Mouse (Mus musculus) left cerebral cortex, postnatal 4 days (tissue): ENCODE results near the gene Il10. TPM values are rescaled to one million over a fixed set of nuclear protein-coding genes. Genes with fewer than 3 reads are reported as not detected.
"Not testable (repeated sequence)": the region's sequence is repeated elsewhere in the genome, so short reads cannot be mapped to it uniquely, and the experiment has no call there.

ENCODE experiments used
- DNase-seq: peaks from one replicate; pipeline ENCODE4 v3.0.0-alpha.2; 2022
- intact Hi-C: fragments of 180-260 bp; cut with DNase I; formaldehyde crosslinking; loops from one replicate; pipeline ENCODE4 v1.15.1; 2025
- total RNA-seq, 2 experiments: library from RNA; stranded (reverse); gene quantifications; 2 replicates each; pipeline ENCODE4 v1.2.3; 2021

Il10 gene
- total RNA-seq, 2 experiments from 2014 or later, result 0.26 TPM; not detected in 1

DNA sequence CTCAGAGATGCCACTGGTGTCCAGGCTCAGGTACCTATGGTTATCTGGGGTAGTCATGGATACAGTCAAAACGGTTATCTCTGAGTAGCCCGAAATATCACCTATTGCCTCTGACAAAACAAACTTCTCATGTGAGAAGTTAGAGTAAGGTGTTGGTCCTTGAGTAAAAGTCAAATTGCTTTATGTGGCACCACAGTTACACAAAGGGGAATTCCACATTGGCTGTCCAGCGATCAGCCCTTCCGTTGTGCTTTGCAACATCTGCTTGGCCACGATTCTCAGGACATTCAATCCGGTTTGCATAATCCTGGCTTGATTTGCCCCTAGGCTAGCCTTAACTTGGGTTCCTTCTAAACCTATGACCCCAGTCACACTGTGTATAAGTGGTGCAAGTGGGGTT lies 4.4 kb upstream of the Il10 start:
- intact Hi-C loops, result no loop called here
- no peak for DNase-seq

DNA sequence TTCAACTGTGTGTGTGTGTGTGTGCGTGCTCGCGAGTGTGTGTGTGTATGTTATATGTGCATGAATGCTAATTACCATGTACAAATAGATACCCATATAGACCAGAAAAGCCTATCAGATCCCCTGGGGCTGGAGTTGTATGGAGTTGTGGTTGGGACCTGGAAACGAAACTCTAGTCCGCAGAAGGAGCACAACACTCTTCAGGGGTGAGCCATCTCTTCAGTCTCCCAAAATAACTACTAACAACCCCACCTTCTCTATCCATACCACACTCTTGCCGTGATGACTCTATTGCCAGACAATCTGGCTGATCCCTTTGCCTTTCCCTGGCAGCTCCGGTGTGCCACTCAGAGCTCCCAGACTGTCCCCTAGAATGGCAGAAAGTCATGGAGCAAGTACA lies 3.8 kb upstream of the Il10 start:
- intact Hi-C loops, result no loop called here
- no peak for DNase-seq

DNA sequence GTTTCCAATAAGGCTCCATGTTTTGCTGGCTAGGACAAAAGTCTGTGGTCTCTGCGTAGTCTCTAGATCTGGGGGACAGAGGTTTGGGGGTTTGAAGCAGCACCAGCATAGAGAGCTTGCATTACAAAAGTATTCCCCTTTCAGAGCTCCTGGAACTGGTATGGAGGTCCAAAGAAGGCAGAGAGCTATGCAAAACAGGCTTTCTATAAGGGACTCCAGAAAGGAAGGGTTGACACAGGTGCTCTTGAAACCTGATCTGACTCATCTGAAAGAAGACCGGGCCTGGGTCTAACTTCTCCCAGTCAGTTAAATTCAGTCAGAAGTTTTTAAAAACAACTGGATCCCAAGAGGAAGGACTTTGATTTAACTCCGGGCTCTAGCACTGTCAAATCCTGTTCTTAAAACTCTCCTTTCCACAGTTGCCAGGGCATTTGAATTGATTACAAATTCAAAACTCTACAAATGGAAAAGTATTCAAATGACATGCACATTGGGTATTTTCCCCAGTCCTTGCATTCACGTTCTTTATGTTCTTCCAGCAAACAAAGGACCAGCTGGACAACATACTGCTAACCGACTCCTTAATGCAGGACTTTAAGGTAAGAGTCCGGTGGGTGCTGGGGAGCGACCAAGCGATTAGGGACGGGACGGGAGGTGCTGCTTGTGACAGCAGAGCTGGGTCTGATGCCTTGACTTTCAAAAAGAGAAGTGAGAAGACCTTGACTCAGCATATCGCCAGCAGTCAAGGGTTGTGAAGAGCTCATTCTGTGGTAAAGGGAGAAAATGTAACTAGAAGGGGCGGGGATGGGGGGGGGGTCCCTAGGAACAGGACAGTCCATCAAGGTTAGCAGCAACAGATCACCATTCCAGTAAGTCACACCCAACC lies 1.0 kb downstream of the Il10 start:
- intact Hi-C loops, result no loop called here
- no peak for DNase-seq

DNA sequence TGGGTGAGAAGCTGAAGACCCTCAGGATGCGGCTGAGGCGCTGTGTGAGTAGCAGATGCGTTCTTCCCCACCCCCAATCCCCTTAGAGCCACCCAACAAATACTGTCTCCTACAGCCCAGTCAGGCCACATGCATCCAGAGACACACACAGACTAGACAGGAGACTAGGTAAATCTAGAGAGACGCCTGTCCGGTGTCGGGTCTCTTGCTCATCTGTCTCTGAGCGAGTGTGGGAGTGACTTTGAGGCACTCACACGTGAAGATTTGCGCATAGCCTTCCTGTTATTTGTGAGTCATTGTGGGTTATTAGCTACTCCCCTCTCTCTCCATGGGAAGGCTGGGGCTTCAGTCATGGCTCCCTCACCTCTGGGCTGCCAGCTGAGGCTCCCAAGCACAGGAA lies 1.8 kb downstream of the Il10 start:
- DNase-seq, result no peak
- intact Hi-C loops, result no loop called here

DNA sequence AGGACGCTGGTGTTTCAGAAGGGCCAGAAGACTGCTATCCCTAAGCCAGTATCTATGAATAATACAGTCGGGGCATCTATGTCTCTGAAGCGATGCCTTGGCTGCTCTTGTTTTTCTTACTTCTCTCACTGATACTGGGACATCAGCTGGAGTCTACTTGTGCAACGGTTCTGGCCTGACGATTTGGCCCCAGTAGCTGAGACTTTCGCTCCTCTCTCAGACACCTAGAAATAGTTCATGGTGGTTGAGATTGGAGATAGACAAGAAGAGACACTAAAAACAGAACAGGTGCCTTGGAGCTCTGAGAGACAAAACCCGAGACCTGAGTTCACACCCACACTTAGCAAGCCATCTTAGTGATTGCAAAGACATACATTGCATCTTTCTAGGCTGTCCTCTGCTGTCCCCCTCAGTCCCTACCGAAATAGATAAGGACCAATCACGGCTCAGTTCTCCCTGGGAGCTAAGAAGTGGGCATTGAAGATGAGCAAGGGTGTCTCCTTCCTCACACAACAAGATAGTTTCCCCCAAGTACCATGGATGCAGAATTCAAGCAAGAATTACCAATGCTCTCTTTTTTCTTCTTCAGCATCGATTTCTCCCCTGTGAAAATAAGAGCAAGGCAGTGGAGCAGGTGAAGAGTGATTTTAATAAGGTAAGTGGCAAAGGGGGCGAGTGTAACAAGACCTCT lies 2.4 kb downstream of the Il10 start:
- DNase-seq, result no peak
- intact Hi-C loops, result no loop called here

DNA sequence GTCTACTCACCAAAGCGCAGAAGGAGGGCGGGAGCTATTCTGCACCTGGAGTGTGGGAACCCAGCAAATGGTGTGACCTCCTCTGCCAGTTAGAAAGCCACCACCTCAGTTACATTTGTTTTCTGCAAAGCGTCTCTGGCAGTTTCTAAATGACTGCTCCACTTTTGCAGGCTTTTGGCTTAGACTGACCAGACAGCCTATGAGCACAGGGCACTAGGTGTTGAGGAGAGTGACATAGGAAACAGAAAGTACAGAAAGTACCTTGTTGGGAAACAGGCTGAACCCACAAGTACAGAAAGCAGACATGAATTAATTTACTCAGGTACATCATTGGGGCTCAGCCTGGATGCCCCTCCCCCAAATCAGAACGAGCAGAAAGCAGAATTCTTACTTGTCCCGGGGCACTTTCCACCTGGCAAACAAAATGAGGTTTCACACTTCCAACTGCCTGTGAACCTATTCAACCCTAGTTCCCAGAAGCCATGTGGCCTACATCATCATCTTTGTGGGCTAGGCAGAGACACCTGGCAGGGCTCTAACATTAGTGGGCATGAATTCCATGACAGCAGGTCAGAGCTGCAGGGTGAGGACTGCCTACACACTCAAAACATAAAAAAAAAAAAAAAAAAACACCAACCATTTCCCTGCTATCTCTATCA lies 3.1 kb downstream of the Il10 start:
- intact Hi-C loops, result no loop called here
- DNase-seq, result no peak

DNA sequence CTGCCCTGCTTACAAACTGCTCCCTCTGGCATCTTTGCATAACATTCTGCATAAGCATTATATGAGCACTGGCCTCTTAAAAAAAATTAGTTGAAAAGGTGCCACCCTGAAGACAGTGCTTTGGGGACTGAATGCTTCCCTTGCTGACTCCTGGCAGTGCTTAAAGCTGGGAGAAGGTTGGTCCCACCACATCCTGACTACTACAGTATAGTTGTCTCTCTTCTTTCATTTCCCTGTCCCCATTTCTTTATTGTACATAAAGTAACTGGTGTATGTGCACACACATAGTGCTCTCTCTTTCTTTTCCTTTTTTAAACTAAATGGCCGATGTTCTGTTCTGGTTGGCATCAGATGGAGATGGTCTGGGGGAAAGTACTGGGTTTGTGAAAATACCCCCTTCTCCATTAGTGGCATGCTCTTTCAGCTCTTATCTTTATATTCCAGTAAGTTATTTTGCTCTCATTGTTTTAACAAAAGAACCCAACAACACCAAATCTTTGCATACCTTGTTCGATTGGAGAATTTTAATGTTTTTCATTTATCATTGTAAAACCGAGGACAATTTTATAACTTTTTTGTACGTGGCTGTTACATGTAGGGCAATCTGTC lies 3.7 kb downstream of the Il10 start:
- intact Hi-C loops, DNase-seq: not testable (repeated sequence)

DNA sequence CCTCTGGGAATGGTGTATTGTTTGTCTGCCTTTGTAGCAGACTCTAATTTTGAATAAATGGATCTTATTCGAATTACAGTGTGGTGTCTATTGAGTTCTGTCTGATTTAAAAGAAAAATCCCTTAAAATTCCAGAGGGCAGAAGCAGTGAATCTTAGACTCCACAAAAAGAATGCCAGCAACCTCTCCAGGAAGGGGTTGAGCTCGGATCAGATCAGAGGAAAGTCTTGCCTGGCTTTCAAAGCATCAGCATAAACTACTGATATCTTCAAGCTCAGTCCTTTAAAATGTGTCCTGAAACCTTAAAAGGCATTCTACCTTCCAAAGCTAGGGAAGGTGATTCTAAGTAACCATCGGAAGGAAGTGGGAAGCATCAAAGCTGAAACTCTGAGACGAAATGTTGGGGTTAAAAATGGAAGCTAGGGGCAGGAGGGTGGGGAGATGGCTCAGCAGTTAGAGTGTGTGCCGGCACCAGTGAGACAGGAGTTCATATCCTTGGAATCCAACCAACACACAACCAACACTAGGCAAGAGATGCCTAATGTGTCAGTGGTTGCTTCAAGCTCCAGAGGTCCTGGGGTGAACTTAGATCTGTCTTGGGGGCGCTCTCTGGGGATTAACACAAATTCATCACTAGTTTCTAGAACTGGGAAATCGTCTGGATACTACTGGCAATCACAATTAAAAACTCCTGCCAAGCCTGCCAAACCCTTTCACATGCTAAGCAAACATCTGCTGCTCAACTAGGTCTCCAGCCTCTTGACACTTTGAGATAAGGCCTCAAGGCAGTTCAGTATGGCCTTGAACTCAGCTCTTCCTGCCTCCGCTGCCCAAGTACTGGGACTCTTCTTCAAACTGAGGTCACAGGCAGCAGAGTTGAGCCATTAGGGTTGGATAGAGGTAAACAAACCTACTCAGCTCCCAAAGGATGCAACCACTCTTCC lies 5.5 kb downstream of the Il10 start:
- DNase-seq, result no peak
- intact Hi-C loops, result no loop called here

DNA sequence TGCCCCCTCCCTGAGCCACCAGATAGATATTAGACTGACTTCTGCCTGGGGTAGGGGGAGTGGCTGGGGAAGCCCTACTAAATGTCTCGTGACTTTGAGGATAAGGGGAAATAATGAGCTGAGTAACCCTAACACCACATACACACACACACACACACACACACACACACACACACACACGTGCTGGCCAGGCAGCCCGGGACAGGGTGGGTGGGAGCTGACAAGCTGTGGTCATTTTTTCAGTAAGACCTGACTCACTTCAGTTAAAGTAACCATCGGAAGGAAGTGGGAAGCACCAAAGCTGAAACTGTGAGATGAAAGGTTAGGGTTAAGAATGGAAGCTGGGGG lies 6.2 kb downstream of the Il10 start:
- intact Hi-C loops, result no loop called here
- no peak for DNase-seq

DNA sequence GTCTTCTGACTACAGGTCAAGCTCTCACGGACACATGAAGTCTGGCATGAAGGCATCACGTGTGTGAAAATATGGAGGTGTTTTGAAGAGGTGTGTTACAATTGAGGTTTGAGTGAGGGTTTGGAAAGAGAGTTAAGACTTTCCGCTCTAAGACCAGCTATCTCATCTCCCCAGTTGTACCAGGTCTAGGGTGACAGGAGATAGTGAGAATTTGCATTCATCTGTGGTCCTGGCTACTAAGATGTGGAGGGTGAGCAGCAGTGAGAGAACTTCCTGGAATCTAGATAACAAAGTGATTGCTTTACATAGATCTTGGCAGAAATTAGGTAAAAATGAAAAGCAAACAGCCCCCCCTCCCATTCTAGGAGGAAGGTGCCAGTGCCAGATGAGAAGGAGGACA lies 9.6 kb downstream of the Il10 start:
- intact Hi-C loops, result no loop called here
- DNase-seq, result no peak

DNA sequence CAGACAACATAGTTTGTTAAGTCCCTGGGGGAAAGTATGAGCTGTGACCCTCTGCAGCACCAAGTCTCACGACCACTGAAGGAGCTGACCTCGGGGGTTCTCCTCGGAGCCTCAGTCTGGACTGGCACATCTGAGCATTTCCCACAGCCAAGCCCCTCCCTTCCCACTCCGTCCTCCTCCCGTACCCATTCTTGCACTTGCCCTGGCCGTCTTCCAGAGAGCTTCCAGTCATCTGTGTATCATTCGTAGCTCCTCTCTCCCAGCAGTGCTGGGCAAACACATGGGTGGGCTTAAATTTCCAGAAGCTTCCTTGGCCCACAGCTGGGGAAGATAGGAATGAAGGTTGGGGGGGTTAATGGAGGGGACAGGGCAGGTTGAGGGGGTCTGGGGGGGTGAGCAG lies 10.6 kb downstream of the Il10 start:
- peak; percentile 62 for DNase-seq
- intact Hi-C loops, result no loop called here

DNA sequence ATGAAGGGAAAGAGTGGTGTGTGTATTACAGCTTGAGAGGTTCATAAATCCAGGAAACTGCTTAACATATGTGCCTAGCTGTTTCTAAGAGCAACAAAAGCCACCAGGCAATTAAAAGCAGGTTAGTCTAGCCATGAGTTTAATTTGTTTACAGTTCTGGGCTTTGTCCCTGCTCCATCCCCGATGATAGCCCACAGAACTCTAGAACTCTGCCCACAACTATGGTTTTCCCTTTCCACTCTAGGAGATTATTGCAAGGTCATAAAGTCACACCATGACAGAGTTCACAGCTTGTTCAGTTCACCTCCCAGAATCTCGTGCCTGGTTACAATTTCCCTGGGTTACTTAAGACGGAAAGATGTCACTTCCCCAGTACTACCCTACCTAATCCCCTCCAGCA lies 11.6 kb downstream of the Il10 start:
- intact Hi-C loops, result no loop called here
- no peak for DNase-seq

DNA sequence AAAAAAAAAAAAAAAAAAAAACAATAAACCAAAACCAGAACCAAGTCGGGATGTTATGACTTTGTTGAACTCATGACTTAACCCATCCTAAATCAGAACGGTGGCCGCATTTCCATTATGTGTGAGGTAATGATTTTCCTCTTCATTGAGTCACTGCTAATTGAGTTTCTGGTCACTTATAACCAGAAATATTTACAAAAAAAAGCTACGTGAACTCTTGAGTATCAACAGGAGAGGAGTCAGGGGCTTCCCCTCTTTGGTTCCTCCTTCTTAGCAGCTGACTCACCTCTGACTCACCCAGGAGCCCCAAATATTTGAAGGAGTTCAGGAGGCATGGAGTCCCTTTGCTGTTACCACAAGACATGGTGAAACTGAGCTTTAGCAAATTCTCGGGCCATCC lies 18.4 kb downstream of the Il10 start:
- no peak for DNase-seq
- intact Hi-C loops, result no loop called here

DNA sequence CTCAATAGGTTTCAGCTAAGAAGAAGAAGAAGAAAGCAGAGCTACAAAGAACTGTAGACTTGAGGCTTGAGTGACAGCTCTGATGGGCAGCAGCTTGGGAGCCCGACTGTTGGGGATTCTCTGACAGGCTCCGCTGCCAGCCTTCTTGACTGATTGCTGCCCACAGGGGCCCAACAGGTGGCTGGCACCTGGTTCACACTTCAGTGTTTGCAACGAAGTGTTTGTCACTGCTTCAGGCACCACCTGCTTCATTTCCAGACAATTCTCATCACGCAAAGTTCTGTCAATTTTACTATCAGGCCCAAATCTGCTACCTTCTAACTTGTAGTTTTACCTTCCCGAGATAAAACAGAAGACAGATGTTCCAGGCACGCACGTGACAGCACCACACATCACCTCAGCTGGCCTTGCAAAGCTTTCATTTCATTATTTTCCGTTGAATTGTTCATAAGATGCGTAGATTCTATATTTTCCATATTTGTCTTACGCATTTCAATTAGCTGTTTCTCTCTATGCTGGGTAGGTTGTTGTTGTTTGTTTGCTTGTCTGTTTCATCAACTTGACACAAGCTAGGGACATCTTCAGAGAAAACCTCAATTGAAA lies 18.9 kb downstream of the Il10 start:
- no peak for DNase-seq
- intact Hi-C loops, result no loop called here

DNA sequence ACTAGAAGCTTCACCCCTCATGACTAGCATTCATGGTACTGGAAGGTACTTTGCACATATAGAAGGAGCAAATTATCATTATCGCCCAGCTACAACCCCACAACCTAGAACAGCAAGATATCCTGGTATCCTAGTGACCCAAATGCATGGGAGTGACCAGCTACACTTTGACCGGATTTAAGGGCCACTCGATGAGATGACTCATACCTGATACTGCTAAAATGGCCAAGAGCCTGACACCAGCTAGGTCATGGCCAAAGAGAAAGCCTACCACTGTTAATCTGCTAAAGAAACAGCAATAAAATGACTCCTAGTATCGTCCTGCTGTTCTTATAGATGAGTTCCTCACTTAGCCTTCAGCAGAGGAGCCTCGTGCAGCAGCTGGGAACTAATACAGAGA lies 19.8 kb downstream of the Il10 start:
- DNase-seq, result no peak
- intact Hi-C loops, result no loop called here

DNA sequence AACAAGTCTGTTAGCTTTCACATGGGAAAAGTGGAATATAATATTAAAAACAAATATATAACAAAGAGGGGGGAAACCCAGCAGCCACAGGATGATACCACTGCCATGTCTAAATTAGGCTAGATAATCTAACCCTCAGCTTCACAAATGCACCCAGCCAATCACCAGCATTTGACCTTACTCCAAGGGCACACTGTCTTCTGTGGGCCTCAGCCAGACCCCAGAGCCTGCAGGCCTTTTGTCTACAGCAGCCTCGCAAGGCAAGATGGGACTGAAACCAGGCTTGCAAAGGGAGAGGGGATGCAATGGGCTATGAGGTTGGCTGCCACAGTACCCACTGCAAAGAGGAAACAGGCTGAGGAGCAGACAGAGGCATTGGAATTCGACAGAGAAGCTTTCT lies 22.6 kb downstream of the Il10 start:
- DNase-seq, result no peak
- intact Hi-C loops, result no loop called here

DNA sequence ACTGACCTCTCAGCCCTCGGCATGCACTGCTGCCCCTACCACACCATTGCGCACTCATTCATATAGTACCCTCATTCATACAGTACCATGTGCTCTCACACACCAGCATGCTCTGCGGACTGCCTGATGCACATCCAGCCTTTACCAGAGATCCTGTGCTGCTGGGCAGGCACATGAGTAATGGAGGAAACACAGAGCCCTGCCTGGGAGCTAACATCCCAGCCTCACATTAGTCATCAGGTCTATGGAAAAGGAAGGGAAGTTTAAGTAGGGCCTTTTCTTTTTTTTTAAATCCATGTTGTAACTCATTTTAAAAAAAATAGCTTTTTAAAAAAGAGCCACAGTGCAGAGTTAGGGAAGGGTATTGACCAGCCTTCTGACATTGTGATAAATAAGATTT lies 23.1 kb downstream of the Il10 start:
- no peak for DNase-seq
- intact Hi-C loops, result no loop called here

DNA sequence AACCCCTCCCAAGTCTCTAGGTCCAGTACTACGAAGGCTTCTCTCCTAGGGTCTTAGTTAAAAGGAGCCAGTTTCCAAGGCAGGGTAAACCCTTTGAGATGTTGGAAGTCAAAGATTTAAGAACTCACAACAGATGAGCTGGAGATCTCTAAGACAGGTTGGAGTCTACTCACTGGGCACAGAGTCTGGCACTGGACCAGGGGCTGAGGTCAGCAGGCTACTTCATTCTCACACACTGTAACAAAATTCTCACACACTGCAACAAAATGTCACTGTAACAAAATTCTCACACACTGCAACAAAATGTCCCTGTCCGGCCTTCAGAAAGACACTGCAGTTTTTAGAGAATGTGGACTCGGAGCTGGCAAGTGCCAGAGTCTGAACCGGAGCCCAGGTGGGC lies 24.0 kb downstream of the Il10 start:
- no peak for DNase-seq
- intact Hi-C loops, result no loop called here

DNA sequence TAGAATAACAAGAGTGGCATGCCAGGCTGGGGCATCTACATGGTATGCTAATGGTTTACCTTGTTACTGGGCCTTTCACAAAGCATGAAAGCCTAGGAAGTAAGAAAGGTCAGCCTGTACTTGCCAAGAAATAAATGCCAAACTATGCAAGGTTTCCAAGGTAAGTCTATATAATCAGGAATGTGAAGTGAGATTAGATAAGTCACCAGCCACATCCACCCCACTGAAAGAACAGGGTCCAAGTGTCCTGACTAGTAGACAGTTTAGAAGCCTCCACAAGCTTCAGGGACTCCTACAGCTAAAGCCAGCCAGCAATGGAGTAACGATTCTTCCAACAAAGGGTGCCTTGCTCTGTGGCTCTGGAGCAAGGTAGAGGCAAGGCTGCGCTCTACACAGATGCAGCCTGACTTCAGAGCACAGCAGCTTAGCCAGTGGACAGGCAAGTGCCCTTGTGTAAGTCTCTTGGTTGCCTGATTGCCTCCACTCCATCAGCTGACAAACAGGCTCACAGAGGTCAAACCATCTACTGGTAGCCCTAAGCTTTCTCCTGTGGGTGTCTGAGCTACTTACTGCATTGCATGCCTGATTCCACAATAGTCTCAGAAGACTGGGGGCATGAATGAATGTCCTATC lies 26.2 kb downstream of the Il10 start:
- intact Hi-C loops, result no loop called here
- DNase-seq, result no peak

DNA sequence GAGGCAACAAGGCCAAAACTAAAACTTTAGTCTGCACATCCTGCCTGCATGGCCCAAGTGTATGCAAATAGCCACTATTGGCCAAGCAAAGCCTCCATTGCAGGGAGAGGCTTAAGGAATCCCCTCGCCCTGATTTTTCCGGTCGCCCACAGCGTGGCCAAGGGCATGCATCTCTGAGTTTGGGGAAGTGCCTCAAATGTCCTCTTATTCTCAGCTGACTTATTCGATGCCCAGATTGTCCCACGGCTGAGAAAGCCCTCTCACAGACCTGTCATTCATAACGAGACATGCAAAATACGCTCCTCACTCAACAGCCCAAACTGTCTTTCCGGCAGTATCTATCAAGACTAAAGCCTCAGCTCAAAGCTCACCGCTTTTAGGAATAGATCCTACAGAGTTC lies 27.0 kb downstream of the Il10 start:
- no peak for DNase-seq
- intact Hi-C loops, result no loop called here
